Mouse (Mus musculus): Measurements from ENCODE around the gene Ccdc138. TPM values are rescaled to one million over a fixed set of nuclear protein-coding genes. Genes with fewer than 3 reads are reported as not detected.

Gene Ccdc138
- polyA plus RNA-seq, 1 experiment from 2014 or later: 7.4 TPM

Other genes starting within 250 kb of the Ccdc138 start
- gene Gcc2, start 242.5 kb upstream of the Ccdc138 start, polyA plus RNA-seq (2014; fragmentation: Nextera tagmentation; extraction: Ambion mirVana): 45.9 and 47.2 TPM in 2 replicates
- gene Lims1, start 174.5 kb upstream of the Ccdc138 start, polyA plus RNA-seq (2014; fragmentation: Nextera tagmentation; extraction: Ambion mirVana): 89.2 and 103 TPM in 2 replicates
- gene Ranbp2, start 51.0 kb upstream of the Ccdc138 start, polyA plus RNA-seq (2014; fragmentation: Nextera tagmentation; extraction: Ambion mirVana): 27.5 and 30.8 TPM in 2 replicates
- gene Edar, start 177.7 kb downstream of the Ccdc138 start, polyA plus RNA-seq (2014; fragmentation: Nextera tagmentation; extraction: Ambion mirVana): 0.52 and 0.78 TPM in 2 replicates
- not detected in 2 replicates for gene Gm17542, start 220.3 kb downstream of the Ccdc138 start, polyA plus RNA-seq (2014; fragmentation: Nextera tagmentation; extraction: Ambion mirVana)

All from embryonic facial prominence, embryonic 11.5 days (tissue).